Mouse (Mus musculus) limb, embryonic 14.5 days (tissue): Measurements from ENCODE around the gene Cfd. TPM values are rescaled to one million over a fixed set of nuclear protein-coding genes. Genes with fewer than 3 reads are reported as not detected.
"Not testable (repeated sequence)": the region's sequence is repeated elsewhere in the genome, so short reads cannot be mapped to it uniquely, and the experiment has no call there.

ENCODE experiments used
- ATAC-seq: fragments of 200-750 bp; cut with Nextera tagmentation; 2 replicates; pipeline ENCODE4 v1.8.0; 2017; ENCODE audit warnings: low read depth, moderate number of reproducible peaks, moderate TSS enrichment; ENCODE audit not compliant: low FRiP score
- DNase-seq: peaks from one replicate; pipeline ENCODE4 v3.0.0-alpha.2; 2015; ENCODE audit warnings: low spot score
- H3K27ac ChIP-seq: fragments of 300-500 bp; sonication (generic); replicated peaks from 2 replicates; pipeline ENCODE4 v1.5.1; 2014; ENCODE audit warnings: low read depth, mild to moderate bottlenecking, low read length, moderate library complexity, mixed read lengths
- H3K27me3 ChIP-seq: fragments of 300-500 bp; sonication (generic); 2 replicates; pipeline ENCODE4 v1.6.1; 2014; ENCODE audit warnings: low read length, mixed read lengths; ENCODE audit not compliant: control insufficient read depth, insufficient read depth
- H3K36me3 ChIP-seq: fragments of 300-500 bp; sonication (generic); 2 replicates; pipeline ENCODE4 v1.6.1; 2014; ENCODE audit warnings: mild to moderate bottlenecking, low read length, moderate library complexity, mixed read lengths; ENCODE audit not compliant: control insufficient read depth, insufficient read depth
- H3K4me1 ChIP-seq: fragments of 300-500 bp; sonication (generic); 2 replicates; pipeline ENCODE4 v1.6.1; 2014; ENCODE audit warnings: antibody characterized with exemption, low read length, mixed read lengths; ENCODE audit not compliant: control insufficient read depth, insufficient read depth
- H3K4me2 ChIP-seq: fragments of 300-500 bp; sonication (generic); replicated peaks from 2 replicates; pipeline ENCODE4 v1.6.1; 2014; ENCODE audit warnings: low read depth, mild to moderate bottlenecking, low read length, moderate library complexity; ENCODE audit not compliant: severe bottlenecking
- H3K4me3 ChIP-seq: fragments of 300-500 bp; sonication (generic); replicated peaks from 2 replicates; pipeline ENCODE4 v1.5.1; 2014; ENCODE audit warnings: low read length
- H3K9ac ChIP-seq: fragments of 300-500 bp; sonication (generic); 2 replicates; pipeline ENCODE4 v1.6.1; 2014; ENCODE audit warnings: mild to moderate bottlenecking, low read depth, low read length, moderate library complexity; ENCODE audit not compliant: severe bottlenecking
- H3K9me3 ChIP-seq: fragments of 300-500 bp; sonication (generic); 2 replicates; pipeline ENCODE4 v1.6.1; 2016; ENCODE audit warnings: low read length; ENCODE audit not compliant: control insufficient read depth
- POLR2A ChIP-seq: fragments of 200-500 bp; IDR thresholded peaks from 2 replicates; pipeline ENCODE4 v1.8.0; 2012; ENCODE audit warnings: inconsistent platforms, mild to moderate bottlenecking, moderate library complexity, borderline replicate concordance; ENCODE audit not compliant: insufficient read depth, insufficient read length; ENCODE audit errors: extremely low read depth
- WGBS: fragments of 180-500 bp; shearing (Covaris S2); extraction: QIAGEN DNeasy Blood & Tissue Kit; methylation state at CpG from one replicate; pipeline ENCODE4 v1.1.7; 2014; 5-methylcytosine and 5-hydroxymethylcytosine counted together
- polyA plus RNA-seq, 2 experiments: library from polyadenylated mRNA; depleted of rRNA in 1 of 2; stranded (reverse) in 1 of 2; unstranded in 1 of 2; fragments of >200 nt; fragmentation: Nextera tagmentation in 1 of 2; extraction: Ambion mirVana in 1 of 2; gene quantifications; 2 replicates each; pipeline versions ENCODE4 v1.2.1 to v1.2.3; 2012 to 2014

Cfd gene
- polyA plus RNA-seq, 2 experiments = 1.1 TPM; not detected in 1

GRCm38 (mm10) chr10:79889386-79889785 is 1.3 kb upstream of the Cfd start:
- TF ChIP-seq POLR2A = no peak
- Histone ChIP-seq H3K4me2 (no peak overlapping the region), H3K4me1 (no peaks in the 10 kb centered on the region), H3K9me3 (no peaks in the 10 kb centered on the region), H3K4me3 (no peak overlapping the region), H3K27me3 (no peaks in the 10 kb centered on the region), H3K9ac (no peak overlapping the region), H3K27ac (no peak overlapping the region), H3K36me3 (no peaks in the 10 kb centered on the region)
- no peak for DNase-seq
- 69% methylated on average over 2 of the region's 2 CpGs for WGBS
- ATAC-seq = no peak

GRCm38 (mm10) chr10:79892451-79893118 is 1.9 kb downstream of the Cfd start:
- H3K4me2 ChIP-seq, H3K4me3 ChIP-seq, H3K4me1 ChIP-seq, H3K9me3 ChIP-seq, H3K9ac ChIP-seq, H3K27ac ChIP-seq, H3K27me3 ChIP-seq: not testable (repeated sequence)
- WGBS = 44% methylated on average over 22 of the region's 22 CpGs
- DNase-seq (peak; percentile 68), ATAC-seq (peak; percentile 30; the same call in 1 of the 2 replicates)
- H3K36me3 ChIP-seq = peaks cover 27% of the 10 kb centered on the region

GRCm38 (mm10) chr10:79896306-79896705 is 5.7 kb downstream of the Cfd start:
- H3K4me3 ChIP-seq = no peak overlapping the region
- H3K4me1 ChIP-seq = no peaks in the 10 kb centered on the region
- DNase-seq = no peak
- H3K27me3 ChIP-seq = no peaks in the 10 kb centered on the region
- H3K36me3 ChIP-seq = peaks cover 50% of the 10 kb centered on the region
- no peak overlapping the region for H3K27ac ChIP-seq
- H3K9me3 ChIP-seq = no peaks in the 10 kb centered on the region
- no peak overlapping the region for H3K4me2 ChIP-seq
- TF ChIP-seq POLR2A = no peak
- ATAC-seq = no peak
- H3K9ac ChIP-seq = no peak overlapping the region
- 91% methylated on average over 15 of the region's 16 CpGs for WGBS

- DNase-seq (no peak), ATAC-seq (no peak)
- Histone ChIP-seq H3K27me3 (no peaks in the 10 kb centered on the region), H3K4me3 (no peak overlapping the region), H3K9ac (no peak overlapping the region), H3K4me2 (no peak overlapping the region), H3K27ac (no peak overlapping the region), H3K9me3 (no peaks in the 10 kb centered on the region), H3K36me3 (peaks cover 54% of the 10 kb centered on the region), H3K4me1 (no peaks in the 10 kb centered on the region)
- TF ChIP-seq POLR2A = no peak
- 84% methylated on average over 13 of the region's 13 CpGs for WGBS
These were observed 6.2 kb downstream of the Cfd start for GRCm38 (mm10) chr10:79896814-79897213.

- H3K27me3 ChIP-seq = no peaks in the 10 kb centered on the region
- TF ChIP-seq POLR2A = no peak
- H3K9ac ChIP-seq = no peak overlapping the region
- no peak overlapping the region for H3K4me2 ChIP-seq
- H3K4me3 ChIP-seq = no peak overlapping the region
- no peak for ATAC-seq
- no peaks in the 10 kb centered on the region for H3K4me1 ChIP-seq
- 54% methylated on average over 20 of the region's 20 CpGs for WGBS
- no peaks in the 10 kb centered on the region for H3K9me3 ChIP-seq
- H3K27ac ChIP-seq = no peak overlapping the region
- DNase-seq = no peak
- H3K36me3 ChIP-seq = peaks cover 61% of the 10 kb centered on the region
These were observed 6.9 kb downstream of the Cfd start for GRCm38 (mm10) chr10:79897316-79898245.
